Mouse (Mus musculus): ENCODE results near the gene Bahcc1. TPM values are rescaled to one million over a fixed set of nuclear protein-coding genes. Genes with fewer than 3 reads are reported as not detected.

Bahcc1 gene
- polyA plus RNA-seq, 1 experiment, result 9.2 TPM

- Histone ChIP-seq H3K4me1 (ENCODE audit: control insufficient read depth, insufficient read depth, low read length) (peaks cover 11% of the 10 kb centered on the region), H3K4me3 (ENCODE audit: insufficient read depth, low read depth, low read length) (no peak overlapping the region), H3K27ac (ENCODE audit: insufficient read depth, low read depth, low read length) (no peak overlapping the region), H3K36me3 (ENCODE audit: control insufficient read depth, insufficient read depth, low read length) (no peaks in the 10 kb centered on the region), H3K27me3 (replicated peaks; ENCODE audit: control insufficient read depth, insufficient read depth, low read length) (no peaks in the 10 kb centered on the region)
- 82% methylated on average over 2 of the region's 2 CpGs for WGBS
- TF ChIP-seq CTCF (conservative IDR thresholded peaks at IDR 0.05; ENCODE audit: insufficient read depth, insufficient read length, low read depth, low read length) (peak; percentile 40), POLR2A (IDR thresholded peaks at IDR 0.05; ENCODE audit: low read depth, low read length) (no peak)
- DNase-seq, result no peak
These were observed 23.9 kb upstream of the Bahcc1 start for GRCm38 (mm10) chr11:120208848-120209247.

- no peak for DNase-seq
- Histone ChIP-seq H3K4me1 (ENCODE audit: control insufficient read depth, insufficient read depth, low read length) (peaks cover 11% of the 10 kb centered on the region), H3K36me3 (ENCODE audit: control insufficient read depth, insufficient read depth, low read length) (no peaks in the 10 kb centered on the region), H3K27ac (ENCODE audit: insufficient read depth, low read depth, low read length) (no peak overlapping the region), H3K27me3 (replicated peaks; ENCODE audit: control insufficient read depth, insufficient read depth, low read length) (no peaks in the 10 kb centered on the region), H3K4me3 (ENCODE audit: insufficient read depth, low read depth, low read length) (no peak overlapping the region)
- WGBS, result 58% methylated on average over 8 of the region's 8 CpGs
- TF ChIP-seq POLR2A (IDR thresholded peaks at IDR 0.05; ENCODE audit: low read depth, low read length) (no peak), CTCF (conservative IDR thresholded peaks at IDR 0.05; ENCODE audit: insufficient read depth, insufficient read length, low read depth, low read length) (no peak)
These were observed 23.3 kb upstream of the Bahcc1 start for GRCm38 (mm10) chr11:120209462-120209861.

GRCm38 (mm10) chr11:120215726-120216241 lies 17.0 kb upstream of the Bahcc1 start:
- Histone ChIP-seq H3K36me3 (ENCODE audit: control insufficient read depth, insufficient read depth, low read length) (no peaks in the 10 kb centered on the region), H3K27ac (ENCODE audit: insufficient read depth, low read depth, low read length) (peak overlapping the region; percentile 51), H3K27me3 (replicated peaks; ENCODE audit: control insufficient read depth, insufficient read depth, low read length) (no peaks in the 10 kb centered on the region), H3K4me3 (ENCODE audit: insufficient read depth, low read depth, low read length) (no peak overlapping the region), H3K4me1 (ENCODE audit: control insufficient read depth, insufficient read depth, low read length) (peaks cover 10% of the 10 kb centered on the region)
- 71% methylated on average over 10 of the region's 10 CpGs for WGBS
- TF ChIP-seq CTCF (conservative IDR thresholded peaks at IDR 0.05; ENCODE audit: insufficient read depth, insufficient read length, low read depth, low read length) (no peak), POLR2A (IDR thresholded peaks at IDR 0.05; ENCODE audit: low read depth, low read length) (no peak)
- peak; percentile 65 for DNase-seq

DNA sequence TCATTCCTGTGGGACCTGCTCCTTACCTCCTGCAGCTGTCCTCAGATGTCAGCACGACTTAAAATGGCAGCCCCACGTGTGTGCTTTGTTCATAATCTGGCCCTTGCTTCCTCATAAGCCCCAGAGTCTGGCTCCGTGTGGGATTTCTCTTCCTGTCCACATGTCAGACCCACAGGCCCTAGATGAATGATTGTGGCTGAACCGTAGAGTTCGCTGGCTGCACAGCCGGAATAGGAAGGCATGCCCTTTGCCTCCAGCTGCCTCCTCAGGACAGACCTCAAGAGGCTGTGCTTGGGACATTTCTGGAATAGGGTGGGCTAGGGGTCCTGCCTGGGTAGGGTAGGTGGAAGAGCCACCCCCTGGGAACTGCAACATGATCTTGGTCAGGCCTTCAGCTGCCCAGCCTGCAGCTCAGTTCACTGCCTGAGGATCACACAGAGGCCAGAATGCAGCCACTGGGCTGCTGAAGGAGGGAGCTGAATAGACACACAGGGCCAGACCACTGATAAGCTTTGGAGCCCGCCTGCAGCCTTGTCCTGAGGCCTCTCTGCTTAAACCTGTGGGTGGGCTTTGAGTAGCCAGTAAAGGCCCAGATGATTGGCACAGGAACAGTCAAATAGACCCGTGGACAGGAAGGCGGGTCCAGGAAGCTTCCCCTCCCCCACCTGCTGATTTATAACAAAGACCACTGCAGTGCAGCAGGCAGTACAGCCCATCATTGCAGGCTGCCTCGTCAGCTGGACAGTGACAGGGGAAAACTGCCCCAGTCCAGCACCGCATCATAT lies 16.0 kb upstream of the Bahcc1 start:
- peak; percentile 60 for DNase-seq
- Histone ChIP-seq H3K36me3 (ENCODE audit: control insufficient read depth, insufficient read depth, low read length) (no peaks in the 10 kb centered on the region), H3K4me1 (ENCODE audit: control insufficient read depth, insufficient read depth, low read length) (peaks cover 11% of the 10 kb centered on the region), H3K27me3 (replicated peaks; ENCODE audit: control insufficient read depth, insufficient read depth, low read length) (no peaks in the 10 kb centered on the region), H3K4me3 (ENCODE audit: insufficient read depth, low read depth, low read length) (no peak overlapping the region), H3K27ac (ENCODE audit: insufficient read depth, low read depth, low read length) (peak overlapping the region; percentile 51)
- WGBS, result 49% methylated on average over 11 of the region's 11 CpGs
- TF ChIP-seq POLR2A (IDR thresholded peaks at IDR 0.05; ENCODE audit: low read depth, low read length) (no peak), CTCF (conservative IDR thresholded peaks at IDR 0.05; ENCODE audit: insufficient read depth, insufficient read length, low read depth, low read length) (no peak)

GRCm38 (mm10) chr11:120218176-120218856 lies 14.4 kb upstream of the Bahcc1 start:
- no peak overlapping the region for H3K4me3 ChIP-seq (ENCODE audit: insufficient read depth, low read depth, low read length)
- peaks cover 12% of the 10 kb centered on the region for H3K4me1 ChIP-seq (ENCODE audit: control insufficient read depth, insufficient read depth, low read length)
- peak overlapping the region; percentile 29; the same call in 1 of the 2 replicates for H3K27ac ChIP-seq (ENCODE audit: insufficient read depth, low read depth, low read length)
- WGBS, result 81% methylated on average over 17 of the region's 17 CpGs
- TF ChIP-seq CTCF (conservative IDR thresholded peaks at IDR 0.05; ENCODE audit: insufficient read depth, insufficient read length, low read depth, low read length), result no peak
- TF ChIP-seq POLR2A (IDR thresholded peaks at IDR 0.05; ENCODE audit: low read depth, low read length), result no peak
- H3K36me3 ChIP-seq (ENCODE audit: control insufficient read depth, insufficient read depth, low read length), result no peaks in the 10 kb centered on the region
- DNase-seq, result no peak
- H3K27me3 ChIP-seq (replicated peaks; ENCODE audit: control insufficient read depth, insufficient read depth, low read length), result no peaks in the 10 kb centered on the region

DNA sequence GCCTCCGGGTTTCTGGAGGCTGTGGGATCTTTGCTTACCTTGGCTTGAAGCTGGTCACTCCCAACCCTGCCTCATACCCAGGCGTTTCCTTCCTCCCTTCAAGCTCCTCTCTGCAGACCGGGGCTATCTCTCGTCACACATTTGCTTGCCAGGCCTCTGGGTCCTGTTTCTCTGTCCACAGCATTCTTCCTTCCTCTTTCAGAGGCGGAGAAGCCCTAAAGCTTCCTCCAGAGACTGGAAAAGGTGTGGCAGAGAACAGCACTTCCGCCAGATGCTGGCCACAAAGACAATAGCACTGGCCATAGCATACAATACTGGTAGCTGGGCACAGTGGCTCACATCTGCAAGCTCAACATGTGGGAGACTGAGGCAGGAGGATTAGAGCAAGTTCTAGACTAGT lies 13.8 kb upstream of the Bahcc1 start:
- no peaks in the 10 kb centered on the region for H3K27me3 ChIP-seq (replicated peaks; ENCODE audit: control insufficient read depth, insufficient read depth, low read length)
- peaks cover 16% of the 10 kb centered on the region for H3K4me1 ChIP-seq (ENCODE audit: control insufficient read depth, insufficient read depth, low read length)
- TF ChIP-seq CTCF (conservative IDR thresholded peaks at IDR 0.05; ENCODE audit: insufficient read depth, insufficient read length, low read depth, low read length), result no peak
- no peak for TF ChIP-seq POLR2A (IDR thresholded peaks at IDR 0.05; ENCODE audit: low read depth, low read length)
- no peak overlapping the region for H3K4me3 ChIP-seq (ENCODE audit: insufficient read depth, low read depth, low read length)
- 70% methylated on average over 6 of the region's 6 CpGs for WGBS
- peak; percentile 65 for DNase-seq
- H3K36me3 ChIP-seq (ENCODE audit: control insufficient read depth, insufficient read depth, low read length), result no peaks in the 10 kb centered on the region
- H3K27ac ChIP-seq (ENCODE audit: insufficient read depth, low read depth, low read length), result peak overlapping the region; percentile 29; the same call in 1 of the 2 replicates

Measured in kidney, adult 2 months (tissue).